Mouse (Mus musculus) layer of hippocampus, postnatal 14 days (tissue): ENCODE data around the gene Kdm7a. TPM values are rescaled to one million over a fixed set of nuclear protein-coding genes. Genes with fewer than 3 reads are reported as not detected.

Source experiments
- DNase-seq, 2 experiments: peaks; one replicate each; pipeline ENCODE4 v3.0.0; 2021 to 2022; ENCODE audit warnings: low spot score in 2 of 2, mixed read lengths in 1 of 2
- total RNA-seq, 2 experiments: library from RNA; stranded (reverse); gene quantifications; 2 replicates each; pipeline ENCODE4 v1.2.3; 2021

The Kdm7a gene
- total RNA-seq, 2 experiments from 2014 or later = 29.8 to 33.0 TPM

DNA sequence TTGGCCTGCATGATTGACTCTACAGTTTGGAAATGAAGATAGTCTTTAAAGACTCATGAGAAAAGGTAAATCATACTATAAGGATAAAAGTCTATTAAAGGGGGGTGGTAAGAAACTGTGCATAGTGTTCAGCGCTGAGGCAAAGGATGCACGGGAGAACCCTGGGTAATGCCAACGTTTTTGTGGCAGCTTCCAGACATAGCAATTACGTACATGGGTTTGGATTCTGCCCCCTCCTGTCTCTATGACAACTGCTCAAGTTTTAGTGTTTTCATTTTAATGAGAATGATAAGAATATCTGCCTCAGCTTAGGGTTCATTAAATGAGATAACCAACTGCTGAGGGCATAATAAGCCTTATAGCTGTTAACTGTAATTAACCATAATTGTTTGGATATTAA is 3.1 kb upstream of the Kdm7a start:
- DNase-seq = peak in 1 of 2 experiments; percentile 22

GRCm38 (mm10) chr6:39208181-39208580 is 1.6 kb upstream of the Kdm7a start:
- DNase-seq = no peak

DNA sequence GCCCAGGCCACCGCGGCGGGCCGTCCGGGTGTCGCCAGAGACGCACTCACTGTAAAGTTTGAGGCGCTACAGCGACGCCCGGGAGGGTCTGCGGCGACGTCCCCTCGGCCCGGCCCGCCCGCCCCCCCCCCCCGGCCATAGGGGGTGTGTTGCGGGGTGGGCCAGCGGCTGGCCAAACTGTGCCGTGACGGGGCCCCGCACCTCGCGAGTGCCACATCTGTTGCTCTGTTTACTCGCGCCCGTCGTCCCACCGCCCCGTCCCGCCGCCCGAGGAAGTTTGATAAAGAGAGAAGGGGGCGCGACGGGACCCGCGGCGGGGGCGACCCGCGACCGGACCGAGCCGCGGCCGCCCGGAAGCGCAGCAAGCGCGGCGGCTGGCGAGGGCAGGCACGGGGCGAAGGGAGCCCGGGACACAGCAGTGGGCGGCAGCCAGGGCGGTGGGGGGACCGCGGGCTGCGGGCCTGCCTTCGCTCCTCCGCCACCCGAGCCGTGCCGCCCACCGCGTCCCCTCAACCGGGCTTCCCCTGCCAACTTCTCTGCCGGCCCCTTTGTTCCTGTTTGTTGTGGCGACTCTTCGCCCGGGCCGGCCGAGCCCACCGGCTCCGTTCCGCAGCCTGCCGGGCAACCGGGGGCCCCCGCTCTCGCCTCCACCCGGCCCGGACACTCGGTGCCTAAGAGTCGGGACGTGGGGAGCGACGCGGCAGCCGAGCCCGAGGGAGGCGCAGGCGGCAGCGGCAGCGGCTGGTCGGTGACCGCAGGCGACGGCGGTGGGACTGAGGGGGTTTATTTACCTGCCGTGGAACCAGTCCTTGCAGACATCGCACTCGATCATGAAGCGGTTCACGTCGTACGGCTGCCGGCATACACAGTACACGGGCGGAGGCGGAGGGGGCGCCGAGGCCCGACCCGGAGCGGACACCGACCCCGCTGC is 674 bp downstream of the Kdm7a start:
- DNase-seq = no peak

- DNase-seq = peak; percentile 59 to 73
These were observed 1.4 kb downstream of the Kdm7a start for GRCm38 (mm10) chr6:39205064-39205649.

GRCm38 (mm10) chr6:39204444-39204843 is 2.1 kb downstream of the Kdm7a start:
- no peak for DNase-seq

DNA sequence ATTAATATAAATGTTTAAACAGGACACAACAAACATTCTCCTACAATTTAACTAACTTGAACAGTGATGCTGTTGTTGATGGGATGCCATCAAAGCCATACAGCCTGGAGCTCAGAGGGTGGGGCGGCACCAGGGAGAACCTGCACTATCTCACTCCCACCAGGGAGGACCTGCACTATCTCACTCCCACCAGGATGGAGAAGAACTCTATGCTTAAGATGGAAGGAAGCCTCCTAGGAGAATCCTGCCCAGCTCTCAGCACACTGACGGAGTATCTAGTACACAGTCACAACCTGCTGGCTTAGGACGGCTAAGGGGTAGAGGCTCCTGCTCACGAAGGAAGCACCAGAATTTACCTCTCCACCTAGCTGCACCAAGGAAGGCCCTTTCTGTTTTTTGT is 3.4 kb downstream of the Kdm7a start:
- DNase-seq = no peak

GRCm38 (mm10) chr6:39193006-39193405 is 13.6 kb downstream of the Kdm7a start:
- DNase-seq = no peak

DNA sequence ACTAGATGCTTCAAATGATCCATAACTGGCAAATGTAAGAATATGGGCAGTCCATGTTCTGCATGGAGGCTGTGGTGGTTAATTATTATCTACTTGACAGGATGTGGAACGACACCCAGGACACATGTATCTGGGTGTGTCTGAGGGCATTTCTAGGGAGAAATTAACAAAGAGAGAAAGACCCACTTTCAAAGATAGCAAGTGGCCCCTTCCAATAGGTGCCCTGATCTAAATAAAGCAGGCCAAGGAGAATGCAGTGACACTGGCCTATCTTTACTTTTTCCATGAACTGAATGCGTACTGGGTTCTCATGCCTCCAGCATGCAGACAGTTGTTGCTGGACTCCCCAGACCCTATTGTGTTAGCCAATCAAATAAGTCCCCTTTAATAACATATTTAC is 15.1 kb downstream of the Kdm7a start:
- no peak for DNase-seq

DNA sequence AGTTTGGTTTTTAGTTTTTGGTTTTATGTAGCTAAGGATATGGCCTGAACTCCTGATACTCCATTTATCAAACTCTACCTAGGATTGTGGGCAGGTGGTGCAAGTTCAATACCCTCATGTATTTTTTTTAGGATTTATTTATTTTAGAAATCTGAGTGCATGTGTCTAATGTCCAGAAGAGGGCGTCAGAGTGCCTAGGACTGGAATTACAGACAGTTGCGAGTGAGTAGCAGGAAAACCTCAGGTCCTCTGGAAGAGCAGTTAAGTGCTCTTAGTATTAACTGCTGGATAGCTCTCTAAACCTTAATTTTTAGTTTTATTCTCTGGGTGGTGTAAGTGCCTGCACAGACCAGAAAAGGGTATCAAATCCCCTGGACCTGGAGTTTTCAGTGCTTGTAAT is 19.4 kb downstream of the Kdm7a start:
- no peak for DNase-seq

- DNase-seq = no peak
These were observed 37.5 kb downstream of the Kdm7a start for GRCm38 (mm10) chr6:39169089-39169488.

- DNase-seq = no peak
These were observed 41.7 kb downstream of the Kdm7a start for GRCm38 (mm10) chr6:39164891-39165290.

DNA sequence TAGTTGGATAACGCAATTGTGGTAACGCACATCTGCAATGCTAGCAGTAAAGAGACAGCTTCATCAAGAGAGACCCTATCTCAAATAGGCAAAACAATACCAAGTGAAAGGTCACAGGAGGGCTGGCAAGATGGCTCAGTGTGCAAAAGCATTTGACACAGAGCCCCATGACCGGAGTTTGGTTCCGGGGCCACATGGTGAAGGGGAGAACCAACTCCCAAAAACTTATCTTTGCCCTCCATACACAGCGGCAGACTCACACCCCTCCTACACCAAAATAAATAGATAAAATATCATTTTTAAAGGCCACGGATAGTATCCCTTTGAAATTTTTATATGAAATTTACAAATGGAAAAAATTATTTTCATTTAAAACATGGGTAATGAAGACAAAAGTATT is 44.6 kb downstream of the Kdm7a start:
- no peak for DNase-seq

GRCm38 (mm10) chr6:39146041-39146440 is 60.5 kb downstream of the Kdm7a start:
- peak in 1 of 2 experiments; percentile 18 for DNase-seq

DNA sequence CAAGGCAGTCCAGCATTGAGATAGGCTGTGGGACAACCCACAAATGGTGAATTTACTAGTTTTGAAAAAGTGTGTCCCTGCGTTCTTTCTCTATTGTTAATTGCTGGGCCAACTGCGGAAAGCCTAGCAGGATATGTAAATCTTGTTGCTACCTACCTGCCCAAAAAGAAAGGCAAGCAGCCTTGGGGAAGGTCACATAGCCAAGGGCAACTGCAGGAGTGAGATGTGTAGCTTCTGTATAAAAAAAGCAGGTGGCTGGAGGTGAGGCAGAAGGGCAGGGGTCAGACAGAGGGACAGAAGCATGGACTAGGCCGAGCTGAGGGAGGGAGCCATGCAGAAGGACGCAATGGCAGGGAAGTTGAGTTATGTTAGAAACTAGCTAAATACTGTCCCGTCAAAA is 74.0 kb downstream of the Kdm7a start:
- DNase-seq = no peak

DNA sequence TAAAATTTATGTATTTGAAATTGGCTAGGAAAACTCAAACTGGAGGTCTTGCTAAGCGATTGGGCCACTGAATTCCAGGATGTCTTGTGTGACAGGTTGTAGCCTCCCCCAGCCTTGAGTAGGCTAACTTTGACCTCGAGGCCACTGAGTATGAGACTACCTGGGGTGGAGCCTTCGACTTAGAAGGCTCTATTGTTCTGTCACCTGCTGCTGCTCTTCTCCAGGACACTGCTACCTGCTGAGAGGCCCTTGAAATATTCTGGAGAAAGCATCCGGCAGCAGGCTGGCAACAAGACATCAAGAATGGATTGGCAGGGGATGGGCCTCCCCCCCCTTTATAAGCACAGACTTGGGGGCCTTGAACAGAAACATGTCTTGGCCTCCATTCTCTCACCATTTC is 75.1 kb downstream of the Kdm7a start:
- DNase-seq = no peak

DNA sequence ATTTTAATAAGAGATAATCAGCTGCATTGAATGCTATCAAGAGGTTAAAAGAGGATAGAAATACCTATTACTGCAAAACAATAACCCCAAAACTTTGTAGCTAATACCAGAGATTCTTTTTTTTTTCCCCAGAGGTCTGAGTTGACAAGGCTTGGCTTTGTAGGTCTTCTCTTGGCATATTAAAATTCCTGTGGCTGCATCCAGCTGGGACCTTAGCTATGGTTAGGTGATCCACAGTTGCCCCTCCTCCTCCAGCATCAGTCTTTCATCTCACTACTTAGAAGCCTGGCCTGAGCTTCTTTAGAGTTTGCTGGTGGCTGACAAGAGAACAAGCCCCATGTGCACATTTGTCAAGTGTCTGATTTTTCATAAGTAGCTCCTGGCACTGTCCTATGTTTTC is 81.9 kb downstream of the Kdm7a start:
- DNase-seq = no peak

DNA sequence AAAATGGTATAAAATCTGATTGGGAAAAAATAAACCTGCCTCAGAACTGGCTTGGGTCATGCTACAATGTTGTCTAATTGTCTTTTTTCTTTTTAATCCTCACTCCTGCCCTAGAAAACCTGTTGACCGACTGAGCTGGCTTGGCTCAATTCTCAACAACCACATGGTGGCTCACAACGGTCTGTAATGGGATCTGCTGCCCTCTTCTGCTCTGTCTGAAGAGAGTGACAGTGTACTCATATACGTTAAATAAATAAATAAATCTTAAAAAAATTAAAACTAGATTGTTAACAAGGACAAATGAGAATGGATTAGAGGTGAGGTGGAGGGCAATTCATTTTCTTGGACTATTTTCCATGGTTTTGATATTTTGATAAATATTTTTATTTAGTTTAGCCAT is 85.9 kb downstream of the Kdm7a start:
- DNase-seq = no peak

DNA sequence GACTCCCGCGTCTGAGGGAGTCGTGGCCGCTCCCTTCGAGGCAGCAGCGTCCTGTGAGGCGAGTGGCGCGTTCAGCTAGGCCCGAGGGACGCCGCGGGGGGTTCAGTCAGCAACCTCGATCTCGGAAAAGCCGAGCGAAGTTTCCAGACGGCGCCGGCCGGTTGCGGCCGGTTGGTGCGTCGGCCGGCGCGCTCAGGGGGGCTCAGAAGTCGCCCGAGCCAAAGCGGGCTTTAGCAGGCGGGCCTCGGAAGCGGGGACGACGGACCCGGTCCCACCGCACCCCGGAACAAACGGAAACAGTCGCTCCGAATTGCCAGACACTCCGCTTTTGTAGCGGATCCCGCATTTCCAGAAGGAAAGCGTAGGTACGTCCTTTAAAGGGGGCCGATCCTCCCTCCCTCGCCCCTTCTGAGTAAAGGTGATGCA is 88.1 kb downstream of the Kdm7a start:
- DNase-seq = no peak

DNA sequence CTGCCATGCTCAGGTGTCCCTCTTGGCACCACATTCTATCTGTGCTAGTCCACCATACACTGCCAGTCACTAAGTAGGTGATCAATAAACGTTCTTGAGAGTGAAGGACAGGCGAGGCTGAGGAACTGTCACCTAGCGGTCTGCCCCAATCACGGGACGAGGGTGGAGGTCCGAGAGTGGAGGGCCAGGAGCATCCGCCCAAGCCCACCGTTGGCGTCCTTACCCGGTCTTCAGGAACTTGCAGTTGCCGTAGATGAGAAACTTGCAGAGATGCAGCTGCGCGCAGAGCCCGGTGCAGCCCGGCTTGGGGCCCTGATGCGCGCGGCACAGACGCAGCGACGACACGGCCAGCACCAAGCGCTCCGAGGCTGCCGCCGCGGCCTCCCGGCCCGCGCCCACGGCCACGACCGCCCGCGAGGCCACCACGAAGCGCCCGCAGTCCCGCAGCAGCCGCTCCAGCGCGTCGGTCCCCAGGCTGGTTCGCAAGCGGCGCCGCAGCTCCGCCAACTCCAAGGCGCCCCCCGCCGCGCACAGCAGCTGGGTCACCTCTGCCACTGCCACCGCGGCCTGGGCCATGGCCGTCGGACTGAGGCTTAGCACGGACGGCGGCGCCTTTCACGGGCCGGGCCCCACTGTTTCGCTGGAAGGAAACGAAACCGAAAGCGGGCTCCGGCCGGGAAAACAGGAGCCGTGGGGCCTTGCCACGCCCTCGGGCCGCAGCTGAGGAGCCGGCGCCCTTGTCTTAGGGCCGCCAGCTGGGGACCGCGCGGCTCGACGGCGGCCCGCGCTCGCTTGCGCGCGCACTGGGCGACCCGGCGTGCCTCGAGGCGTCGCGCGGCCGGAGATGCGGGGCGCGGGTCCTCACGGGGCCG is 88.8 kb downstream of the Kdm7a start, which contains the start of gene Parp12:
TSS of gene Parp12 (minus strand) at position 766 of the 872 bp plus-strand sequence.
- peak; percentile 36 to 57 for DNase-seq

DNA sequence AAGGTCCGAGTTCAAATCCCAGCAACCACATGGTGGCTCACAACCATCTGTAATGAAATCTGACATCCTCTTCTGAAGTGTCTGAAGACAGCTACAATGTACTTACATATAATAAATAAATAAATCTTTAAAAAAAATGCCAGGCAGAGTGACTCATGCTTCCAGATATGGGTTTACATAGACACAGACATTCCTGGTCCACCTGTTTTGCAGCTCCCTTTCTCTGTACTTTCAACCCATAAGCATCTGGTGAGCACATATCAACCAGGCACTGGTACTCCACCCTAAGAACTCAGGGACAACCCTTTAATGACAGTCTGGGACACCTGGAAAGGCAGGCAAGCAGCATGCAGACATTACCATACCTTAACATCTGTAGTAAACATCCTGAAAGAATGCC is 91.2 kb downstream of the Kdm7a start:
- no peak for DNase-seq

GRCm38 (mm10) chr6:39113141-39113540 is 93.4 kb downstream of the Kdm7a start:
- no peak for DNase-seq

DNA sequence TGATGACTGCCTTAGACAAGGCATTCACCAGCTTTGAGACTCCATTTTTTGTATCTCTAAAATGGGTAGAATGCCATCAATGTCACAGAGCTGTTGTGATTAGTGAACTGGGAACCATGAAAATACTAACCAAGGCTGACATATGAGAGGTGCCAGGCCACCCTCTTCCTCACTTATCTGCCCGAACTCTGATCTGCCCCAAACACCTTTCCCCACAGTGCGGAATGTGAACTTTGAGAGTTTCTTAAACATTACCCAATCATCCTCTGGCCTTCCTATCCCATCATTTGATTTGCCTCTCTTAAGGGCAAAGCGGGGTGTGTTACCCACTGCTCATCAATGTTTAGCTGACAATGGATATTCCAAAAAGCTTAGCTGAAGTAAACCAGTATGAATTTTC is 93.9 kb downstream of the Kdm7a start:
- DNase-seq = no peak
